Mouse (Mus musculus): ENCODE data around the gene Speer4d. TPM values are rescaled to one million over a fixed set of nuclear protein-coding genes. Genes with fewer than 3 reads are reported as not detected.
"Not testable (repeated sequence)": the region's sequence is repeated elsewhere in the genome, so short reads cannot be mapped to it uniquely, and the experiment has no call there.

Speer4d gene
- polyA plus RNA-seq, 1 experiment from 2014 or later, result not detected

- H3K4me2 ChIP-seq (ENCODE audit: low read depth, low read length); H3K4me3 ChIP-seq (replicated peaks; ENCODE audit: low read length); H3K9me3 ChIP-seq (replicated peaks; ENCODE audit: control insufficient read depth, low read length); H3K27me3 ChIP-seq (ENCODE audit: control insufficient read depth, insufficient read depth, low read length); H3K36me3 ChIP-seq (ENCODE audit: control insufficient read depth, insufficient read depth, low read length); H3K27ac ChIP-seq (ENCODE audit: low read length); H3K9ac ChIP-seq (ENCODE audit: low read length); H3K4me1 ChIP-seq (ENCODE audit: control insufficient read depth, insufficient read depth, low read length): not testable (repeated sequence)
- ATAC-seq (ENCODE audit: insufficient read depth, low FRiP score), result 0 out of 2 replicates have a peak, but pooled peaks have one; percentile 52
- 72% methylated on average over 3 of the region's 3 CpGs for WGBS
These were observed 16.9 kb upstream of the Speer4d start for GRCm38 (mm10) chr5:15601960-15602359.

- H3K9me3 ChIP-seq (replicated peaks; ENCODE audit: control insufficient read depth, low read length); H3K4me1 ChIP-seq (ENCODE audit: control insufficient read depth, insufficient read depth, low read length); H3K4me3 ChIP-seq (replicated peaks; ENCODE audit: low read length); H3K27ac ChIP-seq (ENCODE audit: low read length); H3K4me2 ChIP-seq (ENCODE audit: low read depth, low read length); H3K9ac ChIP-seq (ENCODE audit: low read length); ATAC-seq (ENCODE audit: insufficient read depth, low FRiP score); H3K36me3 ChIP-seq (ENCODE audit: control insufficient read depth, insufficient read depth, low read length); H3K27me3 ChIP-seq (ENCODE audit: control insufficient read depth, insufficient read depth, low read length): not testable (repeated sequence)
- 64% methylated on average over 3 of the region's 3 CpGs for WGBS
These were observed 16.4 kb upstream of the Speer4d start for GRCm38 (mm10) chr5:15602424-15602947.

- ATAC-seq (ENCODE audit: insufficient read depth, low FRiP score); H3K27me3 ChIP-seq (ENCODE audit: control insufficient read depth, insufficient read depth, low read length); H3K4me3 ChIP-seq (replicated peaks; ENCODE audit: low read length); H3K4me2 ChIP-seq (ENCODE audit: low read depth, low read length); H3K9me3 ChIP-seq (replicated peaks; ENCODE audit: control insufficient read depth, low read length); H3K4me1 ChIP-seq (ENCODE audit: control insufficient read depth, insufficient read depth, low read length); H3K27ac ChIP-seq (ENCODE audit: low read length); H3K36me3 ChIP-seq (ENCODE audit: control insufficient read depth, insufficient read depth, low read length); H3K9ac ChIP-seq (ENCODE audit: low read length): not testable (repeated sequence)
- whole genome bisulfite sequencing, result 50% methylated on average over 2 of the region's 2 CpGs
These were observed 15.9 kb upstream of the Speer4d start for GRCm38 (mm10) chr5:15603008-15603407.

- not testable (repeated sequence) for H3K4me2 ChIP-seq (ENCODE audit: low read depth, low read length); H3K9me3 ChIP-seq (replicated peaks; ENCODE audit: control insufficient read depth, low read length); H3K36me3 ChIP-seq (ENCODE audit: control insufficient read depth, insufficient read depth, low read length); H3K4me3 ChIP-seq (replicated peaks; ENCODE audit: low read length); H3K9ac ChIP-seq (ENCODE audit: low read length); H3K27ac ChIP-seq (ENCODE audit: low read length); H3K4me1 ChIP-seq (ENCODE audit: control insufficient read depth, insufficient read depth, low read length); H3K27me3 ChIP-seq (ENCODE audit: control insufficient read depth, insufficient read depth, low read length); ATAC-seq (ENCODE audit: insufficient read depth, low FRiP score)
- WGBS, result 74% methylated on average over 8 of the region's 8 CpGs
These were observed 15.3 kb upstream of the Speer4d start for GRCm38 (mm10) chr5:15603585-15603984.

GRCm38 (mm10) chr5:15606677-15607076, 12.2 kb upstream of the Speer4d start:
- not testable (repeated sequence) for H3K4me3 ChIP-seq (replicated peaks; ENCODE audit: low read length); H3K27ac ChIP-seq (ENCODE audit: low read length); H3K9ac ChIP-seq (ENCODE audit: low read length); H3K4me2 ChIP-seq (ENCODE audit: low read depth, low read length); H3K9me3 ChIP-seq (replicated peaks; ENCODE audit: control insufficient read depth, low read length); H3K27me3 ChIP-seq (ENCODE audit: control insufficient read depth, insufficient read depth, low read length); H3K4me1 ChIP-seq (ENCODE audit: control insufficient read depth, insufficient read depth, low read length); H3K36me3 ChIP-seq (ENCODE audit: control insufficient read depth, insufficient read depth, low read length)
- WGBS, result 67% methylated on average over 5 of the region's 6 CpGs
- peak; percentile 69 for ATAC-seq (ENCODE audit: insufficient read depth, low FRiP score)

GRCm38 (mm10) chr5:15610695-15611094, 8.2 kb upstream of the Speer4d start:
- not testable (repeated sequence) for ATAC-seq (ENCODE audit: insufficient read depth, low FRiP score); H3K27ac ChIP-seq (ENCODE audit: low read length); H3K4me2 ChIP-seq (ENCODE audit: low read depth, low read length); H3K4me3 ChIP-seq (replicated peaks; ENCODE audit: low read length); H3K9me3 ChIP-seq (replicated peaks; ENCODE audit: control insufficient read depth, low read length); H3K36me3 ChIP-seq (ENCODE audit: control insufficient read depth, insufficient read depth, low read length); H3K9ac ChIP-seq (ENCODE audit: low read length); H3K27me3 ChIP-seq (ENCODE audit: control insufficient read depth, insufficient read depth, low read length); H3K4me1 ChIP-seq (ENCODE audit: control insufficient read depth, insufficient read depth, low read length)
- 5% methylated on average over 1 of the region's 1 CpGs for WGBS

GRCm38 (mm10) chr5:15616195-15616594, 2.7 kb upstream of the Speer4d start:
- H3K4me3 ChIP-seq (replicated peaks; ENCODE audit: low read length); H3K27ac ChIP-seq (ENCODE audit: low read length); ATAC-seq (ENCODE audit: insufficient read depth, low FRiP score); H3K9me3 ChIP-seq (replicated peaks; ENCODE audit: control insufficient read depth, low read length); H3K27me3 ChIP-seq (ENCODE audit: control insufficient read depth, insufficient read depth, low read length); H3K4me1 ChIP-seq (ENCODE audit: control insufficient read depth, insufficient read depth, low read length); H3K36me3 ChIP-seq (ENCODE audit: control insufficient read depth, insufficient read depth, low read length); H3K9ac ChIP-seq (ENCODE audit: low read length); H3K4me2 ChIP-seq (ENCODE audit: low read depth, low read length): not testable (repeated sequence)
- 74% methylated on average over 3 of the region's 3 CpGs for WGBS

- H3K36me3 ChIP-seq (ENCODE audit: control insufficient read depth, insufficient read depth, low read length); H3K4me1 ChIP-seq (ENCODE audit: control insufficient read depth, insufficient read depth, low read length); H3K27ac ChIP-seq (ENCODE audit: low read length); H3K4me3 ChIP-seq (replicated peaks; ENCODE audit: low read length); H3K4me2 ChIP-seq (ENCODE audit: low read depth, low read length); H3K27me3 ChIP-seq (ENCODE audit: control insufficient read depth, insufficient read depth, low read length); H3K9me3 ChIP-seq (replicated peaks; ENCODE audit: control insufficient read depth, low read length); H3K9ac ChIP-seq (ENCODE audit: low read length); ATAC-seq (ENCODE audit: insufficient read depth, low FRiP score): not testable (repeated sequence)
- WGBS, result 26% methylated on average over 1 of the region's 1 CpGs
These were observed 9.3 kb downstream of the Speer4d start for GRCm38 (mm10) chr5:15628136-15628535.

- WGBS, result 34% methylated on average over 5 of the region's 5 CpGs
- H3K36me3 ChIP-seq (ENCODE audit: control insufficient read depth, insufficient read depth, low read length); ATAC-seq (ENCODE audit: insufficient read depth, low FRiP score): not testable (repeated sequence)
These were observed 11.2 kb downstream of the Speer4d start for GRCm38 (mm10) chr5:15630068-15630467.

GRCm38 (mm10) chr5:15637637-15638036, 18.8 kb downstream of the Speer4d start:
- H3K4me1 ChIP-seq (ENCODE audit: control insufficient read depth, insufficient read depth, low read length); H3K36me3 ChIP-seq (ENCODE audit: control insufficient read depth, insufficient read depth, low read length); H3K27ac ChIP-seq (ENCODE audit: low read length); H3K4me2 ChIP-seq (ENCODE audit: low read depth, low read length); H3K9me3 ChIP-seq (replicated peaks; ENCODE audit: control insufficient read depth, low read length); H3K9ac ChIP-seq (ENCODE audit: low read length); H3K27me3 ChIP-seq (ENCODE audit: control insufficient read depth, insufficient read depth, low read length); ATAC-seq (ENCODE audit: insufficient read depth, low FRiP score); H3K4me3 ChIP-seq (replicated peaks; ENCODE audit: low read length): not testable (repeated sequence)
- WGBS, result 63% methylated on average over 2 of the region's 2 CpGs

More at GRCm38 (mm10) chr5:15630068-15630467, 11.2 kb downstream of the Speer4d start:
- not testable (repeated sequence) for H3K27me3 ChIP-seq (ENCODE audit: control insufficient read depth, insufficient read depth, low read length); H3K27ac ChIP-seq (ENCODE audit: low read length); H3K4me3 ChIP-seq (replicated peaks; ENCODE audit: low read length); H3K4me1 ChIP-seq (ENCODE audit: control insufficient read depth, insufficient read depth, low read length); H3K9ac ChIP-seq (ENCODE audit: low read length); H3K9me3 ChIP-seq (replicated peaks; ENCODE audit: control insufficient read depth, low read length); H3K4me2 ChIP-seq (ENCODE audit: low read depth, low read length)
